Mouse (Mus musculus): Measurements from ENCODE around the gene 2410137M14Rik.

Gene 2410137M14Rik

DNA sequence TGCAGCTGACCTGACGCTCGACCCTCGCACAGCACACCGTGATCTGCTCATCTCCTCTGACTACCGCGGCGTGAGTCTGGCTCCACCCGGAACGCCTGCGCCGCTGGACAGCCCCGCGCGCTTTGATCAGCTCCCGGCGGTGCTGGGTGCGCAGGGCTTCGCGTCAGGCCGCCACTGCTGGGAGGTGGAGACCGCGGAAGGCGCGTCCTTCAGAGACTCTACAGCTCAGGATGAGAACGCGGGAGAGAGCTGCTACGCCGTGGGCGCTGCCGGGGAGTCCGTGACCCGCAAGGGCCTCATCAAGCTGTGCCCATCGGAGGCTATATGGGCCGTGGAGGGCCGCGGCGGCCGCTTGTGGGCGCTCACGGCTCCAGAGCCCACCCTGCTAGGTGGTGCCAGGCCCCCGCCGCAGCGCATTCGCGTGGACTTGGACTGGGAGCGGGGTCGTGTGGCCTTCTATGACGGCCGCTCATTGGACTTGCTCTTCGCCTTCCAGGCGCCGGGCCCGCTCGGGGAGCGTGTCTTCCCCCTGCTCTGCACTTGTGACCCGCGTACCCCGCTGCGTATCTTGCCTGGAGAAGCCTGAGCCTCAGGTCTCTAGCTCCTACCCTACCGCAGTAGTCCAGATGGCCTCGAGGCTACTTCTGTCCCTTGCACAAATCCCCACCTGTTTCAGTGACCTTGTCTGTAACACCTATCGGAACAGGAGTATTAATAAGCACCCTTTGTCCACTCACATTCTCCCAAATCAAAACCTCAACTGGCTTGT is 33.8 kb downstream of the 2410137M14Rik start:
- DNase-seq = peak; percentile 68

DNA sequence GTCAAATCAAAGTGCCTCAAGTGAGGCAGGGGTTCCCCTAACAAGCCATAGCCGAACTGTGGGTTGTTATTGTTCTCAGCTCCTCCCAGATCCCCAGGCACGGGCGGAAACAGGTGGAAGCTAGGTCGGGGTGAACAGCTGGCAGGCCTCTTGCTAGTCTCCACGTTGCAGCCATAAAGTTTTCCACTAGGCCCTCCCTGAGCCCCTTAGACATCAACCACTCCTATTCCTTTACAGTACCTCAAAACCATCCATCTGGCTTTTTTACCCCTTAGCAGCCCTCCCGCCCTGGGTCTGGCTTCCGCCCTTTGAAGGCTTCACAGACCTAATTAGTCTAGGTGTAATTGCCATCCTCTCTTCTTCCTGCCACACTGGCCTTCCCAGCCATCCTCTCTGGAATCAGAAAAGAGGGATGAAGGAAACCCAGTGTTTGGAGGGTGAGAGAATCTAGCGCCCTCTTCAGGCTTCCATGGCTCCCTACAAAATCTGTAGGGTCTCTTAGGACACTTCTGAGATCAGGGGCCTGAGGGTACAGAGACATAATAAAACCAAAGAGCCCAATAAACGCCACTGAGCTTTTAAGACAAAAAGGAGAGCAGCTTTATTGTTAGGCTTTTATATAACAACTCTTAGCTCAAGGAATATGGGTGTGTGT is 36.8 kb downstream of the 2410137M14Rik start:
- no peak for DNase-seq

DNA sequence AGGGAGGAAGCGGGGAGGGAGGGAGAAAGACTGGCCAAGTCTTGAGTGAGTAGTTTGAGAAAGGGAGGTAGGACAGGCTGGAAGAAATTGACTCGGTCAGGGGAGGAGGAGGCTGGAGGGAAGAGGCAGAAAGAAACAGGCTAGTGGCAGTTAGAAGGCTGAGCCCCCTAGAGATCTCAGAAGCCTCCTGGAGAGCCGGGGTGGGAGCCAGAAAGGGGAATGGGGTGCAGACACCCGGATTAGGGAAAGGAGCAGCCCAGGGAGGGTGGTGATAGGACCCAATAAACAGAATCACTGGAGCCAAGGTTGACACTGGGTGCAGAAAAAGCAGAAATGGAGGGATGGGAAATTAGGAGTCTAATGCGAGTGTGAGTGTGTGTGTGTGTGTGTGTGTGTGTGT is 37.3 kb downstream of the 2410137M14Rik start:
- no peak for DNase-seq

DNA sequence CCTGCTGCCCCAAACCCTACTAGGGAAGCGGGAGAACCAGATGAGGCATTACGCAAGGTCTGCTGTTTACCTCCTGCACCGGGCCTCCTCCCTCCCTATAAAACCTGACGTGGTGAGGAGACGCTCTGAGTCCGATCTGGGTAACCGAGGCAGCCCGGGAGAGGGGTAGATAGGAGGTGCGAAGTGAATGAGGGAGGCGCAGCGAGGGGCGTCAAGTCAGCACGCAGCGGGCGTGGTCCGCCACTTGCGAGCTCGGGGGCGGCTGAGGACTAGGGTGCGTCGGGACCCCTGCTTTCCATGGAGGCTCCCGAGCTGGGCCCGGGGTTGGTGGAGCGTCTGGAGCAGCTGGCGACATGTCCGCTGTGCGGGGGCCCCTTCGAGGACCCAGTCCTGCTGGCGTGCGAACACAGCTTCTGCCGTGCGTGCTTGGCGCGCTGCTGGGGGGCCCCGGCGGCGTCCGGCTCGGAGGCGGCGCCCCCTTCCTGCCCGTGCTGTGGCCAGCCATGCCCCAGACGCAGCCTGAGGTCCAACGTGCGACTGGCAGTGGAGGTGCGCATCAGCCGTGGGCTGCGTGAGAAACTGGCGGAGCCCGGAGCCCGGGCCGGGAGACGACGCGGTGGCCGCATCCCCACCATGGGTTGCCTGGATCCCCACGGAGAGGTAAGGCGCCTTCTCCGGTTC is 38.1 kb downstream of the 2410137M14Rik start, which contains the start of gene Rnf39:
Gene Rnf39, plus strand, starts transcription at position 128 of the 681 bp plus-strand sequence.
- peak; percentile 15 for DNase-seq

DNA sequence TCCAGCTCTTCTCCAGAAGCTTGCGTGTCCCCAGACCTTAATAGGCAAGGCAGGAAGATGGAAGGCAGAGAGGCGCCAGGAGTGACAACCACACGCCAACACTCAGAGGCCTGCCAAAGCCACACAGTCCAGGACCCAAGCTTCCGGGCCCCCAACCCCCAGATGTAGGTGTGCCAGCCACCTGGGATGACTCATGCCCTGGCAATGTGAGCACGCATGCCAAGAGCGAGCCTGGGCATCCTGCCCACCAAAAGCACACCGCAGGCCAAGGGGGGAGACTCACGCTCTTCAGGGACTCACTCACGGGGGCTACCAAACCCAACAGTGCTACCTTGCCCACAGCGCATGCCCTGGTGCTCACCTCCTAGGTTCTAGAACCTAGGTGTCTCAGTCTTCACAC is 38.6 kb downstream of the 2410137M14Rik start:
- DNase-seq = peak; percentile 54

DNA sequence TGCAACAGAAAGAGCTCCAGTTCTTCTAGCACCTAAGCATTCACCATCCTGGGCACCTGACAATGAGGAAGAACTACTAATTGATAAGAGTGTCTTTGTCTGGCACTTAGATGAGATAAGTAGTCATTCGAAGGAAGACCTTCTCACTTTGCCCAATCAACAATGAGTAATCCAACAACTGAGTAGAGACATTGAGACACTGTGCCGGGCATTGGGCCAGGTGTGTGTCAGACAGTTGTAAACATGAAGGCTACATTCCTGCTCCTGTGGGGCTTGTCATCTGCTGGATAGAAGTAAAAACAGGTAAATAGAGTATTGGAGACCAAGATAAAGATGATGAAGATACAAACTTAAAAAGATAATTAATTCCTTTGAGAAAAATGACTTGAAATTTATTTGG is 43.0 kb downstream of the 2410137M14Rik start:
- no peak for DNase-seq

DNA sequence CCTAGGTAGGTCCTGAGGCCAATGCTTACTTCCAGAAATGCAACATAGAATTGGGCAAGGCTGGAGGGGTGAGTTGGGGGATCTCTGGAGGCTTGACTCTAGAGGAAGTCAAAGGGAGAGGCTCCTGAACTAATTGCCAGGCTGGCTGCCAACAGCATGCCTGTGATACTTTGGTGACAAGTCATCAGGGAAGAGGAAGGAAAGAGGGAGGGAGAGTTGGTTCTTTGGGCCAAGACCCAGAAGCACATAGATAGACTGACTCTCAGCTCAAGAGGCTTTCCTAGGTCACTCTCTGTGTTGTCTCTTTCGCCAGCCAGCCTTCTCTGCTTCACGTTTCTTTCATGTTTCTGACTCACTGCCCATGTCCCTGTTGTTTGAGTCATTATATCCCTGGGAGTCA is 49.2 kb downstream of the 2410137M14Rik start:
- DNase-seq = peak; percentile 30

DNA sequence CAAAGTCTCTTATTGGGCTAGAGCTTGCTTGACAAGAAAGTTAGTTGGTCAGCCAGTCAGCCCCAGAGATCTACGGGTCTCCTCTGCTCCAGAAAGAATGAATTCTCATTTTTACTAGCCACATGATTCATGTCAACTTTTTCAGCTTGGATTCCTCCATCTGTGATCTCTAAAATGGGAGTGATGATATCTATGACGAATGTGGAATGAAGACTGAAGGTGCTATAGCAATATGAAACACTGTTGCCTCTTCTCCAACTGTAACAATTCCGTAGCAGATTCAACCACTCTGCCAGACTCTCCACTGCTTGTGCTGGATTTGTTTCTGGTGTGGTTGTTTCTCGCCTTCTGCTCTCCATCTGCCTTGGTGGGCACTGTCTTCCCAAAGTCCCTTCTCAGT is 49.9 kb downstream of the 2410137M14Rik start:
- DNase-seq = no peak

DNA sequence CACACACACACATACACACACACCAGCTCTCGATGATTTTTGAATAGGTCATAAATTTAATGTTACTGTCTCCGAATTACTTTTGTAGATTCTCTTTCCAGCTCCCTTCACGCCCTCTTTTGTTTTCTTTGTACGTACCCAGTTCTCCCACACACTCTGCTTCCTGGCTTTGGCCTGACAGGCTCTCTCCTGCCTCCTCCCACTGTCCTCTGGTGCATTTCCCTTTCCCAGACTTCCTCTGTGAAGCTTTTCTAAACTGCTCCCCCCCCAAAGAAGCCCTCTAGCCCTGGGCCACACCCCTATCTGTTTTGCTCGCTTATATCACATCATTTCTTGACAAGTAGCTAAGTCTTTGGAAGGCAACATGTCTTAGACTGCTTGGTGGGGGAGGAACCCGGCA is 50.8 kb downstream of the 2410137M14Rik start:
- no peak for DNase-seq

DNA sequence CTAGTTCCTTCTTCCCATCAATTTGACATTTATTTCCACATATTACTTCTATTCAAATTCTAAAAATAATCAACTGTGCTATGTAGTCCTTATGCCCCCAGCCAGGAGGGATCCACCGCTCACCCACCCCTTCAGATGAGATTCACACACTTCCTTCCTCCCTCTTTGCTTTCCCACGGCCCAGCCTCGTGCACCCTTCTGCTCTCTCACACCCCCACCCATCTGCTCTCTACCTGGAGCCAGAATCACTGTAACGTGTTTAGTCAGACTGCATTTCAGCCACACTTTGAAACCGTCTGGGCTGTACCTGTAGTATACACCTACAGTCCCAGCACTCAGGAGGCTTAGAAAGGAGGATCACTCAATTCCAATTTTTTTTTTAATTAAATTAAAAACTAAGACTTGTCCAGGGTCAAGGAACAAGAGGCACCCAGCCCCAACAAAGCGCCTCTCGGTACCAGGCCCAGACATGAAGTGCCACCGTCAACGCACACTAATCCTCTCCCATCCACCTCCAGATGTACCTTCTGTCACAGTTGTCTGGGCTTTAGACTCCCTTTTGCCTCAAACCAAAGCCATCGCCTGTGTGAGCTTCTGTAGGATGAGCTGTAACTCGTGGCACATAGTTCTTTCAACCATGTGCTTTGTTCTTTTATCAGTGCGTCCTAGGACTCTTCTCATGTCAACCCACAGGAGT is 51.7 kb downstream of the 2410137M14Rik start:
- no peak for DNase-seq
